ENCODE assay signal across 24 mouse cellular contexts in genomic region chr6:10758620-10759311, GRCm38 (mm10).
DNase-seq lines count a peak whose midpoint lies in the region; ATAC-seq and TF ChIP-seq lines count a peak whose summit lies in the region.
"Had no signal": no experiment of that assay in that cellular context is flagged by ENCODE, and none has a peak within 500 bp of the region (broad histone marks: within the 10 kb centered on the region; RNA-seq: fewer than 3 reads in every experiment).

No protein-coding gene starts in this region.

- H3K27me3 ChIP-seq in embryonic facial prominence, embryonic 11.5 days (ENCODE audit: control insufficient read depth, insufficient read depth, low read length) = no peaks in the 10 kb centered on the region
- H3K27me3 ChIP-seq in embryonic facial prominence, embryonic 10.5 days (replicated peaks; ENCODE audit: low read depth, poor library complexity, severe bottlenecking) = no peaks in the 10 kb centered on the region
- H3K27me3 ChIP-seq in kidney, embryonic 15.5 days = no peaks in the 10 kb centered on the region
- H3K27me3 ChIP-seq in limb, embryonic 14.5 days (ENCODE audit: control insufficient read depth, insufficient read depth, low read length) = no peaks in the 10 kb centered on the region
- H3K27me3 ChIP-seq: heart, embryonic 13.5 days; hindbrain, embryonic 13.5 days; limb, embryonic 15.5 days; megakaryocyte, embryonic 14.5 days; midbrain, embryonic 13.5 days had no signal

- 49% methylated on average over 1 of the region's 1 CpGs for WGBS in embryonic facial prominence, embryonic 11.5 days
- 70% methylated on average over 1 of the region's 1 CpGs for WGBS in embryonic facial prominence, embryonic 10.5 days
- 66% methylated on average over 1 of the region's 1 CpGs for WGBS in kidney, embryonic 15.5 days
- 40% methylated on average over 1 of the region's 1 CpGs for WGBS in limb, embryonic 14.5 days

- no peak overlapping the region for H3K9ac ChIP-seq in embryonic facial prominence, embryonic 11.5 days (replicated peaks; ENCODE audit: low read length)
- H3K9ac ChIP-seq in kidney, embryonic 15.5 days = no peak overlapping the region
- no peak overlapping the region for H3K9ac ChIP-seq in limb, embryonic 14.5 days (ENCODE audit: low read depth, low read length, severe bottlenecking)
- H3K9ac ChIP-seq: forebrain, postnatal 0 days; heart, embryonic 13.5 days; hindbrain, embryonic 13.5 days; limb, embryonic 15.5 days; liver, embryonic 14.5 days; lung, embryonic 14.5 days; midbrain, embryonic 13.5 days had no signal

- no peak overlapping the region for H3K4me3 ChIP-seq in embryonic facial prominence, embryonic 11.5 days (ENCODE audit: low read depth, low read length)
- H3K4me3 ChIP-seq in embryonic facial prominence, embryonic 10.5 days = no peak overlapping the region
- H3K4me3 ChIP-seq in kidney, embryonic 15.5 days (replicated peaks) = no peak overlapping the region
- H3K4me3 ChIP-seq in limb, embryonic 14.5 days (replicated peaks; ENCODE audit: low read length) = no peak overlapping the region
- H3K4me3 ChIP-seq: heart, adult 2 months; heart, embryonic 13.5 days; hindbrain, embryonic 13.5 days; layer of hippocampus, adult 2 months; limb, embryonic 15.5 days; megakaryocyte, embryonic 14.5 days; midbrain, embryonic 13.5 days had no signal

- no peak for ATAC-seq in embryonic facial prominence, embryonic 11.5 days (replicated peaks; ENCODE audit: insufficient number of reproducible peaks, low FRiP score, low TSS enrichment, low read depth)
- ATAC-seq in kidney, embryonic 15.5 days (replicated peaks; ENCODE audit: low FRiP score) = peak; percentile 96
- ATAC-seq in limb, embryonic 14.5 days (ENCODE audit: low FRiP score, low read depth) = no peak; the same call in 1 of the 2 replicates
- no peak for ATAC-seq in erythroblast, adult 5-6 weeks (replicated peaks; ENCODE audit: low FRiP score, poor library complexity, severe bottlenecking)
- ATAC-seq: activated CD4-positive, CD25-positive, alpha-beta regulatory T cell, adult 4 months; forebrain, postnatal 0 days; midbrain, embryonic 13.5 days had no signal

- H3K36me3 ChIP-seq in embryonic facial prominence, embryonic 11.5 days (replicated peaks; ENCODE audit: control insufficient read depth, insufficient read depth, low read depth, low read length) = no peaks in the 10 kb centered on the region
- H3K36me3 ChIP-seq in embryonic facial prominence, embryonic 10.5 days (replicated peaks) = no peaks in the 10 kb centered on the region
- H3K36me3 ChIP-seq in kidney, embryonic 15.5 days = no peaks in the 10 kb centered on the region
- no peaks in the 10 kb centered on the region for H3K36me3 ChIP-seq in limb, embryonic 14.5 days (ENCODE audit: control insufficient read depth, insufficient read depth, low read length)
- H3K36me3 ChIP-seq: heart, embryonic 13.5 days; hindbrain, embryonic 13.5 days; limb, embryonic 15.5 days; midbrain, embryonic 13.5 days had no signal

- H3K4me2 ChIP-seq in embryonic facial prominence, embryonic 11.5 days (ENCODE audit: low read depth, low read length) = no peak overlapping the region
- no peak overlapping the region for H3K4me2 ChIP-seq in kidney, embryonic 15.5 days
- no peak overlapping the region for H3K4me2 ChIP-seq in limb, embryonic 14.5 days (replicated peaks; ENCODE audit: low read depth, low read length, severe bottlenecking)
- H3K4me2 ChIP-seq: heart, embryonic 13.5 days; hindbrain, embryonic 13.5 days; limb, embryonic 15.5 days; lung, embryonic 14.5 days; midbrain, embryonic 13.5 days had no signal

- no peak overlapping the region for H3K27ac ChIP-seq in embryonic facial prominence, embryonic 11.5 days (replicated peaks; ENCODE audit: low read depth, low read length)
- no peak overlapping the region for H3K27ac ChIP-seq in embryonic facial prominence, embryonic 10.5 days (replicated peaks)
- H3K27ac ChIP-seq in kidney, embryonic 15.5 days = peak overlapping the region; percentile 85
- no peak overlapping the region for H3K27ac ChIP-seq in limb, embryonic 14.5 days (replicated peaks; ENCODE audit: low read depth, low read length)
- H3K27ac ChIP-seq: heart, adult 2 months; heart, embryonic 13.5 days; hindbrain, embryonic 13.5 days; layer of hippocampus, adult 2 months; limb, embryonic 15.5 days; liver, embryonic 14.5 days; midbrain, embryonic 13.5 days had no signal

- H3K9me3 ChIP-seq in embryonic facial prominence, embryonic 11.5 days (replicated peaks; ENCODE audit: control insufficient read depth, low read length) = no peaks in the 10 kb centered on the region
- no peaks in the 10 kb centered on the region for H3K9me3 ChIP-seq in embryonic facial prominence, embryonic 10.5 days
- H3K9me3 ChIP-seq in kidney, embryonic 15.5 days (replicated peaks) = no peaks in the 10 kb centered on the region
- no peaks in the 10 kb centered on the region for H3K9me3 ChIP-seq in limb, embryonic 14.5 days (ENCODE audit: control insufficient read depth, low read length)
- H3K9me3 ChIP-seq: heart, embryonic 13.5 days; hindbrain, embryonic 13.5 days; limb, embryonic 15.5 days; megakaryocyte, embryonic 14.5 days; midbrain, embryonic 13.5 days had no signal

- no peaks in the 10 kb centered on the region for H3K4me1 ChIP-seq in embryonic facial prominence, embryonic 11.5 days (ENCODE audit: control insufficient read depth, insufficient read depth, low read length)
- H3K4me1 ChIP-seq in embryonic facial prominence, embryonic 10.5 days = no peaks in the 10 kb centered on the region
- H3K4me1 ChIP-seq in kidney, embryonic 15.5 days = no peaks in the 10 kb centered on the region
- H3K4me1 ChIP-seq in limb, embryonic 14.5 days (ENCODE audit: control insufficient read depth, insufficient read depth, low read length) = no peaks in the 10 kb centered on the region; the same call in 1 of the 2 replicates
- H3K4me1 ChIP-seq: heart, embryonic 13.5 days; hindbrain, embryonic 13.5 days; limb, embryonic 15.5 days; megakaryocyte, embryonic 14.5 days; midbrain, embryonic 13.5 days had no signal

- TF ChIP-seq POLR2A in limb, embryonic 14.5 days (IDR thresholded peaks at IDR 0.05; ENCODE audit: borderline replicate concordance, extremely low read depth, insufficient read depth, insufficient read length) = no peak

- DNase-seq in embryonic facial prominence, embryonic 11.5 days (ENCODE audit: low spot score) = peak; percentile 11
- DNase-seq in embryonic facial prominence, embryonic 10.5 days (ENCODE audit: low spot score) = no peak
- DNase-seq in kidney, postnatal 10 days = no peak
- peak; percentile 42 for DNase-seq in brain, adult 2 months (ENCODE audit: low read depth, low spot score)
- peak; percentile 9 for DNase-seq in limb, embryonic 14.5 days (ENCODE audit: low spot score)
- no peak for DNase-seq in right cerebral cortex, postnatal 10 days (ENCODE audit: low spot score in 2 of 2)
- DNase-seq: adrenal gland, adult 8-10 months; cerebellum, adult 2 months; cerebellum, postnatal 25 days; forebrain, postnatal 0 days; gastrocnemius, postnatal 36 days; heart, adult 2 months; lung, embryonic 14.5 days; right cerebral cortex, postnatal 25 days had no signal

Comparison
In these comparisons a context has a peak if more than half of its experiments do, and no peak if none do; other contexts are left out.
1. DNase-seq: peak in embryonic facial prominence, embryonic 11.5 days (single experiment), brain, adult 2 months (single experiment) and limb, embryonic 14.5 days (single experiment); none in embryonic facial prominence, embryonic 10.5 days (single experiment), kidney, postnatal 10 days (single experiment) and right cerebral cortex, postnatal 10 days (0 of 2).